Mouse (Mus musculus) embryo, embryonic 9.5 days (tissue): ENCODE results near the gene Dnah3.

Experiments used
- DNase-seq: peaks from one replicate; pipeline ENCODE4 v3.0.0-alpha.2; 2017; ENCODE audit errors: extremely low spot score

The Dnah3 gene

DNA sequence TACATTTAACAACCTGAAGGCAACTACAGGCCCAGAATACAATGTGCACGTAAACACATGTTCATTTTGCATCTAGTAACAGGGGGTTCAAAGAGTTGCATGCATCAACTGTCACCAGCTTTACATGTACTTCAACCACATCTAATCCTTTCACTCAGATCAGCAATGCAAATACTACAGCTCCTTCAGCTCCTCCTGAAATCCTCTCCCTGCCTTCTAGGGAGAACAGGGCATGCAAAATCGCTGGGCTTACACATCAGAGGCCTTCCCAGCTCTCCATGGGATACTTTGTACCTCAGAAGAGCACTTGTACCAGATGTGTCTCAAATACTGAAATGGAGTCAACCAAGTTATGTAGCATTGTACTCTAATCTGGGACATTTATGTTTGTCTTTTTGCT lies 222.0 kb downstream of the Dnah3 start:
- no peak for DNase-seq
